Mouse (Mus musculus): ENCODE measurements around the gene Olfr324. TPM values are rescaled to one million over a fixed set of nuclear protein-coding genes. Genes with fewer than 3 reads are reported as not detected.

Gene Olfr324
- not detected for total RNA-seq (2023)

GRCm38 (mm10) chr11:58594814-58595213 is at the start of gene Olfr324:
TSS of gene Olfr324 (plus strand) at chr11:58595114.

GRCm38 (mm10) chr11:58546322-58546721 is 48.6 kb upstream of the Olfr324 start, which contains the start of gene Olfr329-ps:
TSS of gene Olfr329-ps (minus strand) at chr11:58546422.

DNA sequence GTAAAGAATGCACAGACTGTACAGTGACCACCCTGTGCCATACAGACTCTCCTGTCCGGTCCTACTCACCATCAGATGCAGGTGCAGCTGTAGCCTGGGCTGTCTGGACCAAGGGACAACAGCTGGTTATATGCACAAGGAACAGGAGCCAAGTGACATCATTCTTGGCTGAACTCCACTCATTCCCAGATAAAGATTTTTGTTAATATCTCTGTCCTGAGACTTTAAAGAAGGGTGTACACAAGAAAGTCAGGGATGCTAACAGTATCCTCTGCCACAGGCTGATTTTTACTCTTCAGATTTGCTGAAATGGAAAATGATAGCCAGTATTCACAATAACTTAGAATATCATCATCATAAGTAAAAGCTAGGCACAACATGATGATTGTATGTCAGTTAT is 39.4 kb upstream of the Olfr324 start, which contains the start of gene Olfr328:
Gene Olfr328 (minus strand): TSS at position 101 of the 400 bp plus-strand sequence.

DNA sequence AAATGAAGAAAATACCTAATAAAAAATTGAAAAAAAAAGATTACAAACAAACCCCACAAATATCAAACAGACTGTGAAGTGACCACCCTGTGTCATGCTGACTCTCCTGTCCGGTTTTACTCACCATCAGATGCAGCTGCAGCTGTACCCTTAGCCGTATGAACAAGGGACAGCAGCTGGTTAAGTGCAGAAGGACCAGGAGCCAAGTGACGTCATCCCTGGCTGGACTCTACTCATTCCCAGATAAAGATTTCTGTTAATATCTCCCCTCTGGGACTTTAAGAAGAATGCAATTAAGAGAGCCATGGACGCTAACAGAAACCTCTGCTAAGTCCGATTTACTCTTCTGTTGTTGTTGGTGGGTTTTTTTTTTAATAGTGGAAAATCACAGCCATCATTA is 24.5 kb upstream of the Olfr324 start, which contains the start of gene Olfr224:
Gene Olfr224 (minus strand): TSS at position 149 of the 400 bp plus-strand sequence.

GRCm38 (mm10) chr11:58577430-58577829 is 17.5 kb upstream of the Olfr324 start, which contains the start of gene Olfr325:
TSS of gene Olfr325 (plus strand) at chr11:58577730.

GRCm38 (mm10) chr11:58615975-58616374 is 21.1 kb downstream of the Olfr324 start, which contains the start of gene 2210407C18Rik:
TSS of gene 2210407C18Rik (minus strand) at chr11:58616075.

DNA sequence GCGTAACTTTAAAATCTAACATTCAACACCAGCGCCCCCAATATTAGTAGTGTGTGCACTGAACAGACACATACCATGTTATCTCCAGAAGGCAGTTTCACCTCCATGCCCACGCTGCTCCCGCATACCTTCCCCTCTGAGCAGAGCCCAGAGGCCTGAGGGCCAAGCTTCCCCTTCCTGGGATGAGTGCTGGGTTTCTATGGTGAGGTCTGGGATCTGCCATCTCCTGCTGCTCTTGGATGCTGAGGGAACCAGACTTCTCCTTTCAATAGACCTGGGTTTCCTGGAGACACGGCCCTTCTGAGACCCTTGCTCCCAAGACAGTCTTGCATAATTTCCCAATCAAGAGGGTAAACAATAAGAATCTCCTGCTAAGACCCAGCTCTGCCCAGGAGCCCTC is 35.5 kb downstream of the Olfr324 start, which contains the start of gene Olfr323:
Gene Olfr323 (minus strand): TSS at position 101 of the 400 bp plus-strand sequence.

DNA sequence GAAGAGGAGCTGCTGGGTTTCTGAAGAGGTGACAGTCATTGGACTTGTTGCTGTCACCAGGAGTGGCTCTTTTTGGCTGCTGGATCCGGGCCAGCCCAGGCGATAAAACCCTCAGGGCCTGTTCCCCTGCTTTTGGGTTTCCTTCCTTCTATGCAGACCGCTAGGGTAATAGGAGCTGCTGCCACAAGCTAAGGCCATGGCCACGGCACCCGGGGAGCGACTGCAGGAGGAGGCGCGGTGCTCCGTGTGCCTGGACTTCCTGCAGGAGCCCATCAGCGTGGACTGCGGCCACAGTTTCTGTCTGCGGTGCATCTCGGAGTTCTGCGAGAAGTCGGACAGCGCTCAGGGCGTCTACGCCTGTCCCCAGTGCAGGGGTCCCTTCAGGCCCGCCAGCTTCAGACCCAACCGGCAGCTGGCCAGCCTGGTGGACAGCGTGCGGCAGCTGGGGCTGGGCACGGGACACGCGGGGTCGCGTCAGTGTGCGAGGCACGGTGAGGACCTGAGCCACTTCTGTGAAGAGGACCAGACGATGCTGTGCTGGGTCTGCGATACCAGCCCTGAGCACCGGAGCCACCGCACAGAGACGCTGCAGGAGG is 45.5 kb downstream of the Olfr324 start, which contains the start of gene Trim58:
Gene Trim58 (plus strand): TSS at position 194 of the 596 bp plus-strand sequence.

Other genes starting within 250 kb of the Olfr324 start
- gene Lypd8, start 216.1 kb upstream of the Olfr324 start, total RNA-seq (2023): not detected
- not detected for gene 1810065E05Rik, start 174.0 kb upstream of the Olfr324 start, total RNA-seq (2023)
- not detected for gene Gm12253, start 162.6 kb upstream of the Olfr324 start, total RNA-seq (2023)
- gene Lypd9, start 142.2 kb upstream of the Olfr324 start, total RNA-seq (2023): not detected
- not detected for gene Olfr30, start 132.8 kb upstream of the Olfr324 start, total RNA-seq (2023)
- gene Olfr332, start 102.6 kb upstream of the Olfr324 start, total RNA-seq (2023): not detected
- not detected for gene Olfr331, start 92.5 kb upstream of the Olfr324 start, total RNA-seq (2023)
- not detected for gene Olfr330, start 60.3 kb upstream of the Olfr324 start, total RNA-seq (2023)
- not detected for gene Olfr329-ps, start 48.7 kb upstream of the Olfr324 start, total RNA-seq (2023)
- under 1 TPM; 0.20 to 0.53 TPM for gene Olfr328, start 39.5 kb upstream of the Olfr324 start, total RNA-seq (2023)
- gene Olfr224, start 24.6 kb upstream of the Olfr324 start, total RNA-seq (2023): not detected
- gene Olfr325, start 17.4 kb upstream of the Olfr324 start, total RNA-seq (2023): not detected
- not detected for gene 2210407C18Rik, start 21.0 kb downstream of the Olfr324 start, total RNA-seq (2023)
- not detected for gene Olfr323, start 35.4 kb downstream of the Olfr324 start, total RNA-seq (2023)
- under 1 TPM; 0.32 to 0.33 TPM for gene Trim58, start 45.4 kb downstream of the Olfr324 start, total RNA-seq (2023)
- gene Olfr322, start 63.7 kb downstream of the Olfr324 start, total RNA-seq (2023): not detected
- gene Olfr320, start 86.0 kb downstream of the Olfr324 start, total RNA-seq (2023): not detected
- not detected for gene Olfr319, start 104.0 kb downstream of the Olfr324 start, total RNA-seq (2023)
- under 1 TPM; 0.50 to 0.64 TPM for gene Olfr318, start 128.9 kb downstream of the Olfr324 start, total RNA-seq (2023)
- not detected for gene Olfr317, start 144.1 kb downstream of the Olfr324 start, total RNA-seq (2023)
- gene Olfr316, start 157.6 kb downstream of the Olfr324 start, total RNA-seq (2023): not detected
- gene Olfr315, start 178.1 kb downstream of the Olfr324 start, total RNA-seq (2023): not detected
- gene Olfr314, start 187.8 kb downstream of the Olfr324 start, total RNA-seq (2023): not detected
- gene Fam183b, start 206.8 kb downstream of the Olfr324 start, total RNA-seq (2023): not detected
- gene Olfr313, start 219.9 kb downstream of the Olfr324 start, total RNA-seq (2023): not detected
- not detected for gene Olfr312, start 234.1 kb downstream of the Olfr324 start, total RNA-seq (2023)
- gene Olfr311, start 244.1 kb downstream of the Olfr324 start, total RNA-seq (2023): not detected